Mouse (Mus musculus) cerebellum, adult 2 months (tissue): ENCODE results near the gene Srp68. TPM values are rescaled to one million over a fixed set of nuclear protein-coding genes. Genes with fewer than 3 reads are reported as not detected.
A peak's percentile ranks its signal among the peaks of the same experiment; 100 is the strongest.

Source experiments
- DNase-seq, 2 experiments: peaks; one replicate each; pipeline ENCODE4 v3.0.0; 2021
- H3K27ac ChIP-seq: fragments of 200-500 bp; 2 replicates; pipeline ENCODE4 v1.5.1; 2012; ENCODE audit warnings: low read length, control low read depth, inconsistent platforms; ENCODE audit not compliant: insufficient read depth
- H3K27me3 ChIP-seq: fragments of 200-500 bp; 2 replicates; pipeline ENCODE4 v1.6.1; 2012; ENCODE audit warnings: inconsistent platforms, mild to moderate bottlenecking, low read length, moderate library complexity; ENCODE audit not compliant: control insufficient read depth, insufficient read depth
- H3K4me1 ChIP-seq: fragments of 200-500 bp; 2 replicates; pipeline ENCODE4 v1.6.1; 2011; ENCODE audit warnings: low read length; ENCODE audit not compliant: control insufficient read depth, insufficient read depth
- H3K4me3 ChIP-seq: fragments of 200-500 bp; replicated peaks from 2 replicates; pipeline ENCODE3; 2011; ENCODE audit warnings: mild to moderate bottlenecking, low read depth, low read length, control low read depth; ENCODE audit not compliant: insufficient read depth
- CTCF ChIP-seq: fragments of 200-500 bp; IDR thresholded peaks from 2 replicates; pipeline ENCODE4 v1.5.1; 2011; ENCODE audit warnings: low read depth, mild to moderate bottlenecking, control low read depth, low read length, moderate library complexity, borderline replicate concordance; ENCODE audit not compliant: insufficient read depth
- POLR2A ChIP-seq: fragments of 200-500 bp; IDR thresholded peaks from 2 replicates; pipeline ENCODE4 v1.6.1; 2011; ENCODE audit warnings: low read length, control low read depth, borderline replicate concordance; ENCODE audit not compliant: insufficient read depth
- WGBS: fragments of 180-500 bp; shearing (Covaris S2); methylation state at CpG from one replicate; pipeline ENCODE4 v1.1.7; 2018; 5-methylcytosine and 5-hydroxymethylcytosine counted together
- polyA plus RNA-seq: library from polyadenylated mRNA; depleted of rRNA; stranded (reverse); fragments of >200 nt; gene quantifications from 2 replicates; pipeline ENCODE4 v1.2.3, GENCODE M21; 2012

Gene Srp68
- polyA plus RNA-seq, 1 experiment, result 79.2 TPM

- 1% methylated on average over 53 of the region's 53 CpGs for WGBS
- DNase-seq, result peak; percentile 92 to 94
- TF ChIP-seq CTCF (no peak), POLR2A (peak; percentile 79; the same call in 1 of the 2 replicates)
- H3K27ac ChIP-seq, result peak overlapping the region; percentile 40
- peak overlapping the region; percentile 82 for H3K4me3 ChIP-seq
- no peaks in the 10 kb centered on the region for H3K27me3 ChIP-seq
- H3K4me1 ChIP-seq, result peaks cover 3% of the 10 kb centered on the region; the same call in 1 of the 2 replicates
Observed at GRCm38 (mm10) chr11:116306126-116306982, 32.3 kb upstream of the Srp68 start.

GRCm38 (mm10) chr11:116305423-116305822 is 31.4 kb upstream of the Srp68 start:
- no peak for DNase-seq
- Histone ChIP-seq H3K27me3 (no peaks in the 10 kb centered on the region), H3K4me3 (no peak overlapping the region), H3K27ac (no peak overlapping the region), H3K4me1 (peaks cover 3% of the 10 kb centered on the region)
- TF ChIP-seq CTCF, result no peak
- no peak for TF ChIP-seq POLR2A
- WGBS, result 99% methylated on average over 2 of the region's 2 CpGs

GRCm38 (mm10) chr11:116298621-116299020 is 24.6 kb upstream of the Srp68 start:
- TF ChIP-seq CTCF, result no peak
- no peak for TF ChIP-seq POLR2A
- H3K4me1 ChIP-seq, result peaks cover 46% of the 10 kb centered on the region
- H3K4me3 ChIP-seq, result no peak overlapping the region
- H3K27ac ChIP-seq, result peak overlapping the region; percentile 79
- 8% methylated on average over 6 of the region's 6 CpGs for WGBS
- no peaks in the 10 kb centered on the region for H3K27me3 ChIP-seq
- DNase-seq, result peak; percentile 78 to 87

- TF ChIP-seq CTCF (no peak), POLR2A (no peak)
- no peaks in the 10 kb centered on the region for H3K27me3 ChIP-seq
- H3K4me3 ChIP-seq, result no peak overlapping the region
- WGBS, result 24% methylated on average over 11 of the region's 11 CpGs
- peaks cover 46% of the 10 kb centered on the region for H3K4me1 ChIP-seq
- H3K27ac ChIP-seq, result peak overlapping the region; percentile 79
- peak; percentile 77 to 79 for DNase-seq
Observed at GRCm38 (mm10) chr11:116298221-116298620, 24.2 kb upstream of the Srp68 start.

- DNase-seq, result no peak
- Histone ChIP-seq H3K4me3 (no peak overlapping the region), H3K4me1 (peaks cover 46% of the 10 kb centered on the region), H3K27ac (no peak overlapping the region), H3K27me3 (no peaks in the 10 kb centered on the region)
- WGBS, result 17% methylated on average over 3 of the region's 3 CpGs
- TF ChIP-seq CTCF (no peak), POLR2A (no peak)
Observed at GRCm38 (mm10) chr11:116297017-116297416, 23.0 kb upstream of the Srp68 start.

GRCm38 (mm10) chr11:116296191-116296734 is 22.2 kb upstream of the Srp68 start:
- no peak for TF ChIP-seq CTCF
- TF ChIP-seq POLR2A, result no peak
- peaks cover 48% of the 10 kb centered on the region for H3K4me1 ChIP-seq
- DNase-seq, result peak in 1 of 2 experiments; percentile 14
- no peak overlapping the region for H3K4me3 ChIP-seq
- H3K27ac ChIP-seq, result no peak overlapping the region
- WGBS, result 53% methylated on average over 8 of the region's 8 CpGs
- H3K27me3 ChIP-seq, result no peaks in the 10 kb centered on the region

GRCm38 (mm10) chr11:116294319-116294718 is 20.3 kb upstream of the Srp68 start:
- Histone ChIP-seq H3K27ac (no peak overlapping the region), H3K4me1 (peaks cover 42% of the 10 kb centered on the region), H3K27me3 (no peaks in the 10 kb centered on the region), H3K4me3 (no peak overlapping the region)
- DNase-seq, result peak; percentile 50 to 55
- TF ChIP-seq CTCF (peak; percentile 74), POLR2A (no peak)
- 35% methylated on average over 5 of the region's 5 CpGs for WGBS
